Mouse (Mus musculus) intestine, postnatal 0 days (tissue): ENCODE measurements around the gene Tead4. TPM values are rescaled to one million over a fixed set of nuclear protein-coding genes. Genes with fewer than 3 reads are reported as not detected.
A peak's percentile ranks its signal among the peaks of the same experiment; 100 is the strongest.

ENCODE experiments used
- ATAC-seq: fragments of 200-750 bp; cut with Nextera tagmentation; 2 replicates; pipeline ENCODE4 v1.8.0; 2017; ENCODE audit warnings: mild to moderate bottlenecking, moderate TSS enrichment, moderate library complexity
- H3K27ac ChIP-seq: fragments of 300-500 bp; sonication (generic); 2 replicates; pipeline ENCODE4 v1.5.1; 2014; ENCODE audit warnings: mild to moderate bottlenecking, low read depth, low read length, moderate library complexity
- H3K27me3 ChIP-seq: fragments of 300-500 bp; sonication (generic); replicated peaks from 2 replicates; pipeline ENCODE4 v1.6.1; 2014; ENCODE audit warnings: low read length, mixed read lengths; ENCODE audit not compliant: control insufficient read depth, insufficient read depth
- H3K36me3 ChIP-seq: fragments of 300-500 bp; sonication (generic); 2 replicates; pipeline ENCODE4 v1.6.1; 2014; ENCODE audit warnings: mild to moderate bottlenecking, moderate library complexity; ENCODE audit not compliant: control insufficient read depth, insufficient read depth
- H3K4me1 ChIP-seq: fragments of 300-500 bp; sonication (generic); replicated peaks from 2 replicates; pipeline ENCODE4 v1.6.1; 2014; ENCODE audit warnings: antibody characterized with exemption, low read length, mixed read lengths; ENCODE audit not compliant: control insufficient read depth, insufficient read depth
- H3K4me2 ChIP-seq: fragments of 300-500 bp; sonication (generic); replicated peaks from 2 replicates; pipeline ENCODE4 v1.6.1; 2014; ENCODE audit warnings: low read depth, mild to moderate bottlenecking, moderate library complexity
- H3K4me3 ChIP-seq: fragments of 300-500 bp; sonication (generic); 2 replicates; pipeline ENCODE4 v1.5.1; 2014; ENCODE audit warnings: low read depth, low read length
- H3K9ac ChIP-seq: fragments of 300-500 bp; sonication (generic); 2 replicates; pipeline ENCODE4 v1.6.1; 2014; ENCODE audit warnings: mild to moderate bottlenecking, low read depth, low read length
- H3K9me3 ChIP-seq: fragments of 300-500 bp; sonication (generic); 2 replicates; pipeline ENCODE4 v1.6.1; 2016; ENCODE audit warnings: mixed run types; ENCODE audit not compliant: control insufficient read depth
- CTCF ChIP-seq: sonication (generic); IDR thresholded peaks from 2 replicates; pipeline ENCODE4 v1.5.1; 2016; ENCODE audit warnings: low read depth, mild to moderate bottlenecking, control low read depth, antibody characterized with exemption, moderate library complexity
- WGBS: fragments of 180-500 bp; shearing (Covaris S2); extraction: QIAGEN DNeasy Blood & Tissue Kit; methylation state at CpG from one replicate; pipeline ENCODE4 v1.1.7; 2014; 5-methylcytosine and 5-hydroxymethylcytosine counted together
- polyA plus RNA-seq: library from polyadenylated mRNA; unstranded; fragments of >200 nt; fragmentation: Nextera tagmentation; extraction: Ambion mirVana; gene quantifications from 2 replicates; pipeline ENCODE4 v1.2.1, GENCODE M21; 2015

The Tead4 gene
- polyA plus RNA-seq, 1 experiment from 2014 or later = 1.5 TPM

- Histone ChIP-seq H3K9me3 (no peaks in the 10 kb centered on the region), H3K4me2 (no peak overlapping the region), H3K4me1 (no peaks in the 10 kb centered on the region), H3K4me3 (no peak overlapping the region), H3K27me3 (no peaks in the 10 kb centered on the region), H3K36me3 (no peaks in the 10 kb centered on the region), H3K9ac (no peak overlapping the region), H3K27ac (no peak overlapping the region)
- TF ChIP-seq CTCF = peak; percentile 88
- WGBS = 29% methylated on average over 5 of the region's 5 CpGs
- ATAC-seq = no peak
Measured at GRCm38 (mm10) chr6:128234206-128234605, 66.4 kb downstream of the Tead4 start.

GRCm38 (mm10) chr6:128232216-128232615 lies 68.4 kb downstream of the Tead4 start:
- WGBS = 76% methylated on average over 7 of the region's 7 CpGs
- no peak overlapping the region for H3K4me3 ChIP-seq
- TF ChIP-seq CTCF = no peak
- H3K36me3 ChIP-seq = no peaks in the 10 kb centered on the region
- H3K27me3 ChIP-seq = no peaks in the 10 kb centered on the region
- H3K4me1 ChIP-seq = no peaks in the 10 kb centered on the region
- no peaks in the 10 kb centered on the region for H3K9me3 ChIP-seq
- H3K4me2 ChIP-seq = no peak overlapping the region
- H3K27ac ChIP-seq = no peak overlapping the region
- no peak for ATAC-seq
- H3K9ac ChIP-seq = no peak overlapping the region

- TF ChIP-seq CTCF = no peak
- no peak overlapping the region for H3K4me2 ChIP-seq
- no peaks in the 10 kb centered on the region for H3K9me3 ChIP-seq
- H3K27me3 ChIP-seq = no peaks in the 10 kb centered on the region
- H3K4me3 ChIP-seq = no peak overlapping the region
- no peak for ATAC-seq
- no peaks in the 10 kb centered on the region for H3K36me3 ChIP-seq
- no peak overlapping the region for H3K27ac ChIP-seq
- H3K4me1 ChIP-seq = no peaks in the 10 kb centered on the region
- 83% methylated on average over 3 of the region's 3 CpGs for WGBS
- H3K9ac ChIP-seq = no peak overlapping the region
Measured at GRCm38 (mm10) chr6:128231741-128232140, 68.9 kb downstream of the Tead4 start.

- Histone ChIP-seq H3K27me3 (no peaks in the 10 kb centered on the region), H3K27ac (no peak overlapping the region), H3K36me3 (no peaks in the 10 kb centered on the region), H3K9me3 (no peaks in the 10 kb centered on the region), H3K4me3 (no peak overlapping the region), H3K9ac (no peak overlapping the region), H3K4me2 (no peak overlapping the region), H3K4me1 (no peaks in the 10 kb centered on the region)
- whole genome bisulfite sequencing = 44% methylated on average over 8 of the region's 8 CpGs
- no peak for ATAC-seq
- peak; percentile 59 for TF ChIP-seq CTCF
Measured at GRCm38 (mm10) chr6:128227438-128228017, 73.1 kb downstream of the Tead4 start.

GRCm38 (mm10) chr6:128226941-128227340 lies 73.7 kb downstream of the Tead4 start:
- Histone ChIP-seq H3K9ac (no peak overlapping the region), H3K4me3 (no peak overlapping the region), H3K4me1 (no peaks in the 10 kb centered on the region), H3K27ac (no peak overlapping the region), H3K4me2 (no peak overlapping the region), H3K27me3 (no peaks in the 10 kb centered on the region), H3K9me3 (no peaks in the 10 kb centered on the region), H3K36me3 (no peaks in the 10 kb centered on the region)
- ATAC-seq = no peak
- TF ChIP-seq CTCF = no peak
- 86% methylated on average over 3 of the region's 3 CpGs for WGBS

GRCm38 (mm10) chr6:128225846-128226176 lies 74.8 kb downstream of the Tead4 start:
- no peak for ATAC-seq
- no peak overlapping the region for H3K4me2 ChIP-seq
- no peak overlapping the region for H3K27ac ChIP-seq
- 65% methylated on average over 1 of the region's 1 CpGs for WGBS
- H3K4me1 ChIP-seq = no peaks in the 10 kb centered on the region
- H3K9ac ChIP-seq = no peak overlapping the region
- H3K4me3 ChIP-seq = no peak overlapping the region
- H3K27me3 ChIP-seq = no peaks in the 10 kb centered on the region
- no peaks in the 10 kb centered on the region for H3K36me3 ChIP-seq
- no peaks in the 10 kb centered on the region for H3K9me3 ChIP-seq
- no peak for TF ChIP-seq CTCF
